Mouse (Mus musculus) embryonic facial prominence, embryonic 11.5 days (tissue): ENCODE data around the gene Mrpl10. TPM values are rescaled to one million over a fixed set of nuclear protein-coding genes. Genes with fewer than 3 reads are reported as not detected.
A peak's percentile ranks its signal among the peaks of the same experiment; 100 is the strongest.

Experiments used
- ATAC-seq: fragments of 200-750 bp; cut with Nextera tagmentation; replicated peaks from 2 replicates; pipeline ENCODE4 v1.8.0; 2017; ENCODE audit warnings: low read depth; ENCODE audit not compliant: insufficient number of reproducible peaks, low FRiP score, low TSS enrichment
- DNase-seq: peaks from one replicate; pipeline ENCODE4 v3.0.0-alpha.2; 2015; ENCODE audit warnings: low spot score
- H3K27ac ChIP-seq: fragments of 300-500 bp; sonication (generic); replicated peaks from 2 replicates; pipeline ENCODE4 v1.5.1; 2014; ENCODE audit warnings: mild to moderate bottlenecking, low read depth, low read length, control low read depth
- H3K27me3 ChIP-seq: fragments of 300-500 bp; sonication (generic); 2 replicates; pipeline ENCODE4 v1.6.1; 2014; ENCODE audit warnings: mild to moderate bottlenecking, low read length, moderate library complexity, mixed read lengths; ENCODE audit not compliant: control insufficient read depth, insufficient read depth
- H3K36me3 ChIP-seq: fragments of 300-500 bp; sonication (generic); replicated peaks from 2 replicates; pipeline ENCODE4 v1.6.1; 2014; ENCODE audit warnings: low read depth, mild to moderate bottlenecking, low read length, moderate library complexity, mixed read lengths; ENCODE audit not compliant: control insufficient read depth, insufficient read depth
- H3K4me1 ChIP-seq: fragments of 300-500 bp; sonication (generic); 2 replicates; pipeline ENCODE4 v1.6.1; 2014; ENCODE audit warnings: low read length, mixed read lengths; ENCODE audit not compliant: control insufficient read depth, insufficient read depth
- H3K4me2 ChIP-seq: fragments of 300-500 bp; sonication (generic); 2 replicates; pipeline ENCODE4 v1.6.1; 2014; ENCODE audit warnings: low read depth, mild to moderate bottlenecking, control low read depth, low read length, moderate library complexity
- H3K4me3 ChIP-seq: fragments of 300-500 bp; sonication (generic); 2 replicates; pipeline ENCODE4 v1.5.1; 2014; ENCODE audit warnings: low read depth, low read length, control low read depth
- H3K9ac ChIP-seq: fragments of 300-500 bp; sonication (generic); replicated peaks from 2 replicates; pipeline ENCODE4 v1.6.1; 2014; ENCODE audit warnings: mild to moderate bottlenecking, control low read depth, low read length
- H3K9me3 ChIP-seq: fragments of 300-500 bp; sonication (generic); replicated peaks from 2 replicates; pipeline ENCODE4 v1.6.1; 2016; ENCODE audit warnings: mild to moderate bottlenecking, low read length, inconsistent platforms, mixed read lengths; ENCODE audit not compliant: control insufficient read depth
- WGBS: fragments of 180-500 bp; shearing (Covaris S2); extraction: QIAGEN DNeasy Blood & Tissue Kit; methylation state at CpG from one replicate; pipeline ENCODE4 v1.1.7; 2014; 5-methylcytosine and 5-hydroxymethylcytosine counted together
- microRNA-seq: library from miRNA; unstranded; fragments of <30 nt; microRNA quantifications from one replicate; pipeline ENCODE4, GENCODE M21; 2016; ENCODE audit warnings: borderline number of aligned reads
- polyA plus RNA-seq: library from polyadenylated mRNA; unstranded; fragments of >200 nt; fragmentation: Nextera tagmentation; extraction: Ambion mirVana; gene quantifications from 2 replicates; pipeline ENCODE4 v1.2.1, GENCODE M21; 2014

The Mrpl10 gene
- polyA plus RNA-seq, 1 experiment from 2014 or later: 91.2 TPM

GRCm38 (mm10) chr11:97083401-97084140 lies 42.2 kb downstream of the Mrpl10 start:
- Histone ChIP-seq H3K4me3 (no peak overlapping the region), H3K36me3 (no peaks in the 10 kb centered on the region), H3K4me2 (no peak overlapping the region), H3K9ac (no peak overlapping the region), H3K27me3 (no peaks in the 10 kb centered on the region), H3K4me1 (no peaks in the 10 kb centered on the region), H3K27ac (no peak overlapping the region), H3K9me3 (no peaks in the 10 kb centered on the region)
- no peak for ATAC-seq
- 30% methylated on average over 22 of the region's 22 CpGs for WGBS
- peak; percentile 26 for DNase-seq

GRCm38 (mm10) chr11:97084821-97085505 lies 43.6 kb downstream of the Mrpl10 start:
- no peak overlapping the region for H3K27ac ChIP-seq
- no peak overlapping the region for H3K4me2 ChIP-seq
- H3K27me3 ChIP-seq: no peaks in the 10 kb centered on the region
- no peaks in the 10 kb centered on the region for H3K36me3 ChIP-seq
- no peak overlapping the region for H3K9ac ChIP-seq
- DNase-seq (no peak), ATAC-seq (no peak)
- no peak overlapping the region for H3K4me3 ChIP-seq
- 87% methylated on average over 15 of the region's 15 CpGs for WGBS
- H3K9me3 ChIP-seq: no peaks in the 10 kb centered on the region
- H3K4me1 ChIP-seq: no peaks in the 10 kb centered on the region

- H3K4me2 ChIP-seq: no peak overlapping the region
- no peak overlapping the region for H3K4me3 ChIP-seq
- H3K27ac ChIP-seq: no peak overlapping the region
- H3K4me1 ChIP-seq: no peaks in the 10 kb centered on the region
- H3K9me3 ChIP-seq: no peaks in the 10 kb centered on the region
- DNase-seq (no peak), ATAC-seq (no peak)
- H3K27me3 ChIP-seq: no peaks in the 10 kb centered on the region
- H3K9ac ChIP-seq: no peak overlapping the region
- H3K36me3 ChIP-seq: no peaks in the 10 kb centered on the region
- 73% methylated on average over 6 of the region's 6 CpGs for WGBS
These were observed 45.0 kb downstream of the Mrpl10 start for GRCm38 (mm10) chr11:97086365-97086764.

- Histone ChIP-seq H3K9ac (no peak overlapping the region), H3K27ac (no peak overlapping the region), H3K4me1 (no peaks in the 10 kb centered on the region), H3K4me3 (no peak overlapping the region), H3K27me3 (peaks cover 5% of the 10 kb centered on the region; the same call in 1 of the 2 replicates), H3K36me3 (no peaks in the 10 kb centered on the region), H3K9me3 (no peaks in the 10 kb centered on the region), H3K4me2 (no peak overlapping the region)
- DNase-seq (no peak), ATAC-seq (no peak)
- 70% methylated on average over 2 of the region's 2 CpGs for WGBS
These were observed 53.2 kb downstream of the Mrpl10 start for GRCm38 (mm10) chr11:97094600-97094999.

GRCm38 (mm10) chr11:97098791-97099190 lies 57.4 kb downstream of the Mrpl10 start:
- WGBS: 20% methylated on average over 18 of the region's 18 CpGs
- no peak for ATAC-seq

More at GRCm38 (mm10) chr11:97098791-97099190, 57.4 kb downstream of the Mrpl10 start:
- H3K4me1 ChIP-seq: no peaks in the 10 kb centered on the region
- H3K27ac ChIP-seq: no peak overlapping the region
- peaks cover 5% of the 10 kb centered on the region; the same call in 1 of the 2 replicates for H3K27me3 ChIP-seq
- H3K4me3 ChIP-seq: no peak overlapping the region
- no peaks in the 10 kb centered on the region for H3K36me3 ChIP-seq
- no peak overlapping the region for H3K4me2 ChIP-seq
- no peaks in the 10 kb centered on the region for H3K9me3 ChIP-seq
- no peak for DNase-seq
- no peak overlapping the region for H3K9ac ChIP-seq

Small RNA genes lying within 50 kb of the gene (microRNA-seq; reads per million reads assigned to microRNA genes)
- 2.4 reads per million for gene Mir8103

Other genes starting within 250 kb of the Mrpl10 start
- gene Nfe2l1, start 211.6 kb upstream of the Mrpl10 start, polyA plus RNA-seq: 30.3 and 32.5 TPM in 2 replicates
- 61.1 and 61.2 TPM in 2 replicates for gene Copz2, start 191.7 kb upstream of the Mrpl10 start, polyA plus RNA-seq
- gene Cdk5rap3, start 125.1 kb upstream of the Mrpl10 start, polyA plus RNA-seq: 76.0 and 76.2 TPM in 2 replicates
- gene Prr15l, start 113.5 kb upstream of the Mrpl10 start, polyA plus RNA-seq: 1.7 and 2.8 TPM in 2 replicates
- gene Pnpo, start 97.6 kb upstream of the Mrpl10 start, polyA plus RNA-seq: 26.7 and 29.0 TPM in 2 replicates
- 15.8 and 18.3 TPM in 2 replicates for gene Sp2, start 58.6 kb upstream of the Mrpl10 start, polyA plus RNA-seq
- 0.29 and 0.45 TPM in 2 replicates for gene Sp6, start 28.2 kb upstream of the Mrpl10 start, polyA plus RNA-seq
- gene Scrn2, start 11.6 kb upstream of the Mrpl10 start, polyA plus RNA-seq: 20.4 and 26.0 TPM in 2 replicates
- gene Lrrc46, start 153 bp upstream of the Mrpl10 start, polyA plus RNA-seq: 1.1 and 1.3 TPM in 2 replicates
- gene Osbpl7, start 9.1 kb downstream of the Mrpl10 start, polyA plus RNA-seq: 4.3 and 5.8 TPM in 2 replicates
- gene Tbx21, start 73.8 kb downstream of the Mrpl10 start, polyA plus RNA-seq: not detected in 2 replicates
- 3.3 and 4.8 TPM in 2 replicates for gene Tbkbp1, start 109.9 kb downstream of the Mrpl10 start, polyA plus RNA-seq
- 98.7 and 103 TPM in 2 replicates for gene Kpnb1, start 146.3 kb downstream of the Mrpl10 start, polyA plus RNA-seq
- 70.3 and 75.1 TPM in 2 replicates for gene Npepps, start 239.1 kb downstream of the Mrpl10 start, polyA plus RNA-seq